Mouse (Mus musculus) lung, postnatal 14 days (tissue): ENCODE data around the gene Lpo.

Experiments
- DNase-seq: peaks from one replicate; pipeline ENCODE4 v3.0.0; 2021

Gene Lpo

GRCm38 (mm10) chr11:87758161-87758911 is 69.8 kb downstream of the Lpo start:
- no peak for DNase-seq

- no peak for DNase-seq
Measured at GRCm38 (mm10) chr11:87757001-87757954, 70.8 kb downstream of the Lpo start.
